Mouse (Mus musculus) G1E (cell line): ENCODE measurements around the gene Hs3st3a1.

Experiments used
- CTCF ChIP-seq: IDR thresholded peaks from 2 replicates; pipeline ENCODE4 v1.5.1; 2012; ENCODE audit warnings: low read depth, low read length, inconsistent platforms, mixed read lengths
- GATA1 ChIP-seq: IDR thresholded peaks from 2 replicates; pipeline ENCODE4 v1.6.1; 2012; ENCODE audit warnings: borderline replicate concordance, low read length, inconsistent platforms, mixed read lengths
- GATA2 ChIP-seq: IDR thresholded peaks from 2 replicates; pipeline ENCODE4 v1.6.1; 2012; ENCODE audit warnings: low read depth, low read length, inconsistent platforms, borderline replicate concordance
- POLR2AphosphoS5 ChIP-seq: IDR thresholded peaks from 2 replicates; pipeline ENCODE4 v1.6.1; 2012; ENCODE audit warnings: low read depth, low read length, inconsistent platforms; ENCODE audit not compliant: insufficient replicate concordance
- TAL1 ChIP-seq: conservative IDR thresholded peaks from 2 replicates; pipeline ENCODE4 v1.6.1; 2012; ENCODE audit warnings: low read depth, low read length, inconsistent platforms, mixed read lengths

DNA sequence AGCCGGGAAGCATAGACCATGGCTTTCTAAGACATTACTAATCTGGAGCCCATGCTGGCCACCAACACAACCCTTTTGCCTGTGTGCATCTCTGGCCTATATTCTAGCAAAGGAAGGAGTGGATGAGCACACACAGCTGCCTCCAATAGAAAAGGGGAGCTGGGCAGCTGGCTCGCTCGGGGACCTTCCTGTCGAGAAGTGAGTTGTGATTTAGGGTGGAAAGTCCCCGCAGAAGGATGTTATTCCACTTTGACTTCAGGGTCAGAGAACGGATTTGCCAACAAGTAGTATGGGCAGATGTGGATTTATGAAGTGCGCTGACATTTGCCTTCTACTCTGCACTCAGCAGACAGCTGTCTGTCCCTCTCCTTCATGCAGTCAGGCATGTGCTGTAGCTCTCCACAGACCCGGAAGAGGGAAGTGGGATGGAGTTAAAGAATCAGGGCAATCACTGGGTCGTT is 108.1 kb downstream of the Hs3st3a1 start:
- no peak for TF ChIP-seq CTCF
- TF ChIP-seq POLR2AphosphoS5: no peak
- no peak for TF ChIP-seq GATA1
- no peak for TF ChIP-seq GATA2
- TF ChIP-seq TAL1: no peak
